Mouse (Mus musculus) left cerebral cortex, adult 9 months (tissue): ENCODE data around the gene Boc.

ENCODE experiments used
- DNase-seq, 2 experiments: peaks; one replicate each; pipeline ENCODE4 v3.0.0; 2022; ENCODE audit warnings: low spot score in 2 of 2

Boc gene

GRCm38 (mm10) chr16:44552726-44553125 lies 6.0 kb downstream of the Boc start:
- no peak for DNase-seq

- no peak for DNase-seq
Measured at GRCm38 (mm10) chr16:44552036-44552435, 6.7 kb downstream of the Boc start.

- no peak for DNase-seq
Measured at GRCm38 (mm10) chr16:44551491-44551890, 7.2 kb downstream of the Boc start.

- DNase-seq: no peak
Measured at GRCm38 (mm10) chr16:44550843-44551242, 7.9 kb downstream of the Boc start.

GRCm38 (mm10) chr16:44549867-44550679 lies 8.6 kb downstream of the Boc start:
- no peak for DNase-seq

- no peak for DNase-seq
Measured at GRCm38 (mm10) chr16:44549381-44549780, 9.3 kb downstream of the Boc start.

GRCm38 (mm10) chr16:44547976-44548375 lies 10.7 kb downstream of the Boc start:
- no peak for DNase-seq

GRCm38 (mm10) chr16:44546831-44547230 lies 11.9 kb downstream of the Boc start:
- no peak for DNase-seq

- no peak for DNase-seq
Measured at GRCm38 (mm10) chr16:44545939-44546338, 12.8 kb downstream of the Boc start.

- DNase-seq: no peak
Measured at GRCm38 (mm10) chr16:44545153-44545552, 13.5 kb downstream of the Boc start.

- no peak for DNase-seq
Measured at GRCm38 (mm10) chr16:44543098-44543497, 15.6 kb downstream of the Boc start.

GRCm38 (mm10) chr16:44542029-44542690 lies 16.5 kb downstream of the Boc start:
- DNase-seq: no peak

- DNase-seq: no peak
Measured at GRCm38 (mm10) chr16:44539611-44540010, 19.1 kb downstream of the Boc start.

- no peak for DNase-seq
Measured at GRCm38 (mm10) chr16:44538401-44539395, 20.0 kb downstream of the Boc start.

GRCm38 (mm10) chr16:44534122-44534521 lies 24.6 kb downstream of the Boc start:
- DNase-seq: no peak

- DNase-seq: no peak
Measured at GRCm38 (mm10) chr16:44533522-44533921, 25.2 kb downstream of the Boc start.

GRCm38 (mm10) chr16:44532851-44533250 lies 25.8 kb downstream of the Boc start:
- DNase-seq: no peak

- no peak for DNase-seq
Measured at GRCm38 (mm10) chr16:44531239-44531797, 27.4 kb downstream of the Boc start.

- DNase-seq: no peak
Measured at GRCm38 (mm10) chr16:44530829-44531228, 27.9 kb downstream of the Boc start.

GRCm38 (mm10) chr16:44530191-44530590 lies 28.5 kb downstream of the Boc start:
- DNase-seq: no peak

- no peak for DNase-seq
Measured at GRCm38 (mm10) chr16:44529691-44530090, 29.0 kb downstream of the Boc start.

- DNase-seq: no peak
Measured at GRCm38 (mm10) chr16:44528955-44529354, 29.7 kb downstream of the Boc start.
